Mouse (Mus musculus) hindbrain, embryonic 11.5 days (tissue): ENCODE data around the gene Scn8a. TPM values are rescaled to one million over a fixed set of nuclear protein-coding genes. Genes with fewer than 3 reads are reported as not detected.

ENCODE experiments used
- ATAC-seq: fragments of 200-750 bp; cut with Nextera tagmentation; 2 replicates; pipeline ENCODE4 v1.8.0; 2017; ENCODE audit warnings: mild to moderate bottlenecking, moderate TSS enrichment, moderate library complexity; ENCODE audit not compliant: low FRiP score
- DNase-seq: peaks from one replicate; pipeline ENCODE4 v3.0.0-alpha.2; 2015; ENCODE audit warnings: low spot score
- H3K27ac ChIP-seq: fragments of 300-500 bp; sonication (generic); 2 replicates; pipeline ENCODE4 v1.5.1; 2014; ENCODE audit warnings: mild to moderate bottlenecking, low read depth, low read length
- H3K27me3 ChIP-seq: fragments of 300-500 bp; sonication (generic); 2 replicates; pipeline ENCODE4 v1.6.1; 2014; ENCODE audit warnings: mild to moderate bottlenecking, low read length, moderate library complexity, mixed read lengths; ENCODE audit not compliant: control insufficient read depth, insufficient read depth
- H3K36me3 ChIP-seq: fragments of 300-500 bp; sonication (generic); 2 replicates; pipeline ENCODE4 v1.6.1; 2014; ENCODE audit warnings: mild to moderate bottlenecking, low read length, moderate library complexity, mixed read lengths; ENCODE audit not compliant: control insufficient read depth, insufficient read depth
- H3K4me1 ChIP-seq: fragments of 300-500 bp; sonication (generic); replicated peaks from 2 replicates; pipeline ENCODE4 v1.6.1; 2014; ENCODE audit warnings: low read length, mixed read lengths; ENCODE audit not compliant: control insufficient read depth, insufficient read depth
- H3K4me2 ChIP-seq: fragments of 300-500 bp; sonication (generic); replicated peaks from 2 replicates; pipeline ENCODE4 v1.6.1; 2014; ENCODE audit warnings: mild to moderate bottlenecking, low read depth, low read length
- H3K4me3 ChIP-seq: fragments of 300-500 bp; sonication (generic); 2 replicates; pipeline ENCODE4 v1.5.1; 2014; ENCODE audit warnings: low read depth, low read length
- H3K9ac ChIP-seq: fragments of 300-500 bp; sonication (generic); 2 replicates; pipeline ENCODE4 v1.6.1; 2014; ENCODE audit warnings: low read depth, low read length
- H3K9me3 ChIP-seq: fragments of 300-500 bp; sonication (generic); 2 replicates; pipeline ENCODE4 v1.6.1; 2016; ENCODE audit warnings: low read length; ENCODE audit not compliant: control insufficient read depth
- WGBS: fragments of 180-500 bp; shearing (Covaris S2); extraction: QIAGEN DNeasy Blood & Tissue Kit; methylation state at CpG from one replicate; pipeline ENCODE4 v1.1.7; 2014; 5-methylcytosine and 5-hydroxymethylcytosine counted together
- polyA plus RNA-seq: library from polyadenylated mRNA; unstranded; fragments of >200 nt; fragmentation: Nextera tagmentation; extraction: Ambion mirVana; gene quantifications from 2 replicates; pipeline ENCODE4 v1.2.1, GENCODE M21; 2014

The Scn8a gene
- polyA plus RNA-seq, 1 experiment from 2014 or later: 16.4 TPM

- H3K4me2 ChIP-seq: peak overlapping the region; percentile 62
- H3K4me1 ChIP-seq: peaks cover 26% of the 10 kb centered on the region
- WGBS: 8% methylated on average over 54 of the region's 65 CpGs
- H3K4me3 ChIP-seq: peak overlapping the region; percentile 26
- DNase-seq (no peak), ATAC-seq (no peak)
- H3K9me3 ChIP-seq: no peaks in the 10 kb centered on the region
- H3K27me3 ChIP-seq: peaks cover 19% of the 10 kb centered on the region
- H3K36me3 ChIP-seq: peaks cover 3% of the 10 kb centered on the region; the same call in 1 of the 2 replicates
- peak overlapping the region; percentile 52 for H3K9ac ChIP-seq
- H3K27ac ChIP-seq: peak overlapping the region; percentile 9; the same call in 1 of the 2 replicates
Observed at GRCm38 (mm10) chr15:101053832-101054459, 184.3 kb downstream of the Scn8a start.

- H3K4me3 ChIP-seq: no peak overlapping the region
Observed at GRCm38 (mm10) chr15:101054541-101054940, 184.9 kb downstream of the Scn8a start.

GRCm38 (mm10) chr15:101056225-101056624, 186.6 kb downstream of the Scn8a start:
- Histone ChIP-seq H3K4me1 (peaks cover 39% of the 10 kb centered on the region), H3K36me3 (peaks cover 3% of the 10 kb centered on the region; the same call in 1 of the 2 replicates), H3K27me3 (peaks cover 19% of the 10 kb centered on the region), H3K4me3 (no peak overlapping the region), H3K9me3 (no peaks in the 10 kb centered on the region), H3K4me2 (no peak overlapping the region), H3K27ac (no peak overlapping the region), H3K9ac (no peak overlapping the region)
- 37% methylated on average over 10 of the region's 10 CpGs for WGBS
- ATAC-seq (peak; percentile 45; the same call in 1 of the 2 replicates), DNase-seq (peak; percentile 80)

More at GRCm38 (mm10) chr15:101054541-101054940, 184.9 kb downstream of the Scn8a start:
- WGBS: 70% methylated on average over 10 of the region's 10 CpGs
- no peaks in the 10 kb centered on the region for H3K9me3 ChIP-seq
- peaks cover 29% of the 10 kb centered on the region for H3K4me1 ChIP-seq
- no peak overlapping the region for H3K9ac ChIP-seq
- ATAC-seq (no peak), DNase-seq (peak; percentile 38)
- H3K27me3 ChIP-seq: peaks cover 19% of the 10 kb centered on the region
- H3K27ac ChIP-seq: no peak overlapping the region
- peaks cover 3% of the 10 kb centered on the region; the same call in 1 of the 2 replicates for H3K36me3 ChIP-seq
- no peak overlapping the region for H3K4me2 ChIP-seq

- DNase-seq: peak; percentile 65
- 28% methylated on average over 9 of the region's 9 CpGs for WGBS
Observed at GRCm38 (mm10) chr15:101059570-101060279, 190.1 kb downstream of the Scn8a start.

GRCm38 (mm10) chr15:101060280-101060852, 190.7 kb downstream of the Scn8a start:
- peaks cover 22% of the 10 kb centered on the region for H3K4me1 ChIP-seq
- H3K9ac ChIP-seq: peak overlapping the region; percentile 28; the same call in 1 of the 2 replicates
- DNase-seq: no peak
- WGBS: 33% methylated on average over 11 of the region's 11 CpGs
- ATAC-seq: no peak; the same call in 1 of the 2 replicates
- H3K27ac ChIP-seq: peak overlapping the region; percentile 85
- H3K36me3 ChIP-seq: no peaks in the 10 kb centered on the region
- H3K9me3 ChIP-seq: no peaks in the 10 kb centered on the region
- H3K27me3 ChIP-seq: no peaks in the 10 kb centered on the region
- H3K4me3 ChIP-seq: no peak overlapping the region
- no peak overlapping the region for H3K4me2 ChIP-seq

More at GRCm38 (mm10) chr15:101059570-101060279, 190.1 kb downstream of the Scn8a start:
- no peak overlapping the region for H3K4me3 ChIP-seq
- no peaks in the 10 kb centered on the region for H3K9me3 ChIP-seq
- peak overlapping the region; percentile 85 for H3K27ac ChIP-seq
- H3K4me1 ChIP-seq: peaks cover 15% of the 10 kb centered on the region
- H3K27me3 ChIP-seq: no peaks in the 10 kb centered on the region; the same call in none of the 2 replicates
- peak; percentile 77 for ATAC-seq
- peak overlapping the region; percentile 28; the same call in 1 of the 2 replicates for H3K9ac ChIP-seq
- H3K4me2 ChIP-seq: no peak overlapping the region
- no peaks in the 10 kb centered on the region for H3K36me3 ChIP-seq

- H3K4me3 ChIP-seq: no peak overlapping the region
- H3K9me3 ChIP-seq: no peaks in the 10 kb centered on the region
- peak overlapping the region; percentile 94 for H3K27ac ChIP-seq
- no peak for DNase-seq
- 9% methylated on average over 6 of the region's 6 CpGs for WGBS
- H3K36me3 ChIP-seq: no peaks in the 10 kb centered on the region
- no peaks in the 10 kb centered on the region for H3K27me3 ChIP-seq
- no peak for ATAC-seq
- peak overlapping the region; percentile 17; the same call in 1 of the 2 replicates for H3K9ac ChIP-seq
- H3K4me1 ChIP-seq: peaks cover 50% of the 10 kb centered on the region
- no peak overlapping the region for H3K4me2 ChIP-seq
Observed at GRCm38 (mm10) chr15:101065069-101065468, 195.4 kb downstream of the Scn8a start.

GRCm38 (mm10) chr15:101066364-101066847, 196.7 kb downstream of the Scn8a start:
- Histone ChIP-seq H3K9ac (peak overlapping the region; percentile 15; the same call in 1 of the 2 replicates), H3K36me3 (no peaks in the 10 kb centered on the region), H3K27me3 (no peaks in the 10 kb centered on the region), H3K4me2 (no peak overlapping the region; the same call in 1 of the 2 replicates), H3K4me1 (peaks cover 56% of the 10 kb centered on the region), H3K27ac (peak overlapping the region; percentile 94), H3K4me3 (no peak overlapping the region), H3K9me3 (no peaks in the 10 kb centered on the region)
- peak; percentile 79 for ATAC-seq
- DNase-seq: peak; percentile 77
- WGBS: 9% methylated on average over 5 of the region's 6 CpGs

- 6% methylated on average over 7 of the region's 9 CpGs for WGBS
- Histone ChIP-seq H3K27me3 (no peaks in the 10 kb centered on the region), H3K9ac (peak overlapping the region; percentile 15; the same call in 1 of the 2 replicates), H3K4me3 (no peak overlapping the region), H3K4me2 (peak overlapping the region; percentile 19), H3K36me3 (no peaks in the 10 kb centered on the region), H3K27ac (peak overlapping the region; percentile 94), H3K4me1 (peaks cover 54% of the 10 kb centered on the region), H3K9me3 (no peaks in the 10 kb centered on the region)
- peak; percentile 85 for ATAC-seq
- DNase-seq: peak; percentile 72
Observed at GRCm38 (mm10) chr15:101066920-101067696, 197.4 kb downstream of the Scn8a start.
